Mouse (Mus musculus): ENCODE measurements at regions not wholly inside any gene's neighbourhood (a gene's known extent, or its start where the extent isn't known, plus 50 kb on each side); places are given as distances from the start of the nearest gene placed in this dataset.

DNA sequence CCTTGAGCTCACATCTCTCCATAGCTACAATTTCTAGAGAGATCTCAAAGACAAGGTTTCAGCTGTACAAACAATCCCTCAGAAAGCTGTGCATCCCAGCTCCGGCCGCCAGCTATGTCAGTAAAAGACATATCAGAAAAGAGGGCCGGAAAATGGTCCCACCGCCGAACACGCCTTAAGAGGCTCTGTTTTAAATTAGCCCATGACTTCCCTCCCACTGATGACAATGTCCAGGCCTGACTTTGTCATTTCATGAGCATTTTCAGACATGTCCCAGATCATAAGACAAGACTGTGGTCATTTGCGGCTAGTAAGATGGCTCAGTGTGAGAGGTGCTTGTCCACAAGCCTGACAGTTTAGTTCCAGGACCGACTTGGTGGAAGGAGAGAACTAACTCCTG is 78.0 kb upstream of the Mgme1 start:
- TF ChIP-seq ZC3H11A (IDR thresholded peaks at IDR 0.05; ENCODE audit: borderline replicate concordance, low read depth, low read length) (no peak), MAFK (IDR thresholded peaks at IDR 0.05; ENCODE audit: insufficient read depth, low read depth, low read length) (no peak), ZNF384 (IDR thresholded peaks at IDR 0.05; ENCODE audit: low read depth, low read length) (no peak), HCFC1 (IDR thresholded peaks at IDR 0.05; ENCODE audit: borderline replicate concordance, insufficient read depth, low read length) (no peak)

Data from ES-E14 (cell line).